ENCODE assay signal across 26 mouse cellular contexts in the genomic region with DNA sequence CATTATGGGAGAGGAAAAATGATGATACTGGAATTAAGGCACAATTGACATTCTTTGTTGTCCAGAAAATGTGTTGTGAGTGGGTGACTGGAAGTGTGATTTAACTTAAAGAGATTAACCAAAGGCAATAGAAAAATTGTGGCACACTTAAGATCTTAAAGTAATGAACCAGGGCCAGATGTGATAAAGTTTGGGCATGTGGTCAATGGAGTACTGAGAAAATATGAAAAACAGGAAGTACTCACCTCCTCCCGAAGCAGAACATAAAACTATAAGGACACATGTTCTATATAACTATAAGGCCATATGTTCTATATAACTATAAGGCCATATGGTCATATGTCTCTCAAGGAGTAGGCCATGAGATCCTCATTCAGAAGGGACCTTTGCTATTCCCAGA.
DNase-seq lines count a peak whose midpoint lies in the region; ATAC-seq and TF ChIP-seq lines count a peak whose summit lies in the region.
"Had no signal": no experiment of that assay in that cellular context is flagged by ENCODE, and none has a peak within 500 bp of the region (broad histone marks: within the 10 kb centered on the region; RNA-seq: fewer than 3 reads in every experiment).

No protein-coding gene starts in this region.

- H3K4me2 ChIP-seq in liver, embryonic 12.5 days, result no peak overlapping the region
- H3K4me2 ChIP-seq: embryonic facial prominence, embryonic 13.5 days; embryonic facial prominence, embryonic 15.5 days; forebrain, embryonic 12.5 days had no signal

- H3K4me3 ChIP-seq in G1E (ENCODE audit: low read depth, low read length), result no peak overlapping the region
- no peak overlapping the region for H3K4me3 ChIP-seq in liver, embryonic 12.5 days
- H3K4me3 ChIP-seq: embryonic facial prominence, embryonic 13.5 days; embryonic facial prominence, embryonic 15.5 days; erythroblast, embryonic 14.5 days; forebrain, embryonic 10.5 days; forebrain, embryonic 12.5 days had no signal

- DNase-seq in G1E (ENCODE audit: low spot score), result peak; percentile 3
- DNase-seq in MEL-GATA-1-ER (ENCODE audit: extremely low read depth, low read depth), result peak; percentile 44
- no peak for DNase-seq in heart, adult 18-20 months
- DNase-seq: adrenal gland, adult 2 months; adrenal gland, postnatal 10 days; adrenal gland, postnatal 25 days; B cell, adult 2 months; cerebellum, adult 11-12 months; cerebellum, adult 2 months; cerebellum, adult 9-10 months; cerebellum, postnatal 10 days; cerebellum, postnatal 25 days; embryo, embryonic 11 days had no signal

- peaks cover 17% of the 10 kb centered on the region for H3K4me1 ChIP-seq in G1E (ENCODE audit: insufficient read depth, low read depth, low read length)
- H3K4me1 ChIP-seq in liver, embryonic 12.5 days, result no peaks in the 10 kb centered on the region
- H3K4me1 ChIP-seq: embryonic facial prominence, embryonic 13.5 days; embryonic facial prominence, embryonic 15.5 days; forebrain, embryonic 10.5 days; forebrain, embryonic 12.5 days had no signal

- no peak for TF ChIP-seq CTCF in G1E (IDR thresholded peaks at IDR 0.05; ENCODE audit: low read depth, low read length)

- H3K27me3 ChIP-seq in G1E (ENCODE audit: insufficient read depth, low read length), result no peaks in the 10 kb centered on the region
- no peaks in the 10 kb centered on the region for H3K27me3 ChIP-seq in liver, embryonic 12.5 days (replicated peaks)
- H3K27me3 ChIP-seq: CH12.LX; embryonic facial prominence, embryonic 13.5 days; embryonic facial prominence, embryonic 15.5 days; forebrain, embryonic 12.5 days had no signal

- H3K9me3 ChIP-seq in G1E (replicated peaks), result no peaks in the 10 kb centered on the region
- no peaks in the 10 kb centered on the region for H3K9me3 ChIP-seq in liver, embryonic 12.5 days (replicated peaks)
- H3K9me3 ChIP-seq: embryonic facial prominence, embryonic 13.5 days; embryonic facial prominence, embryonic 15.5 days; forebrain, embryonic 10.5 days; forebrain, embryonic 12.5 days had no signal

- H3K9ac ChIP-seq in liver, embryonic 12.5 days, result no peak overlapping the region
- H3K9ac ChIP-seq: embryonic facial prominence, embryonic 13.5 days; embryonic facial prominence, embryonic 15.5 days; forebrain, embryonic 12.5 days had no signal

- 18% methylated on average over 1 of the region's 1 CpGs for WGBS in liver, embryonic 12.5 days (ENCODE audit: insufficient replicate concordance)

- no peaks in the 10 kb centered on the region for H3K36me3 ChIP-seq in G1E (replicated peaks)
- no peaks in the 10 kb centered on the region for H3K36me3 ChIP-seq in liver, embryonic 12.5 days
- H3K36me3 ChIP-seq: embryonic facial prominence, embryonic 13.5 days; embryonic facial prominence, embryonic 15.5 days; forebrain, embryonic 10.5 days; forebrain, embryonic 12.5 days had no signal

- peak; percentile 46; the same call in 1 of the 2 replicates for ATAC-seq in G1E (ENCODE audit: extremely low read depth, insufficient number of reproducible peaks, low FRiP score, poor library complexity, severe bottlenecking)
- peak; percentile 53 for ATAC-seq in granulocyte monocyte progenitor cell, adult 5-6 weeks (replicated peaks; ENCODE audit: poor library complexity, severe bottlenecking)
- ATAC-seq in megakaryocyte progenitor cell, adult 5-6 weeks (replicated peaks; ENCODE audit: poor library complexity), result peak; percentile 36
- no peak for ATAC-seq in cerebellum, adult (ENCODE audit: insufficient number of reproducible peaks, low FRiP score, low TSS enrichment)
- ATAC-seq in liver, embryonic 12.5 days, result no peak
- ATAC-seq: CD4-positive, CD25-positive, alpha-beta regulatory T cell, adult 4 months; forebrain, embryonic 14.5 days; forebrain, embryonic 16.5 days had no signal

- no peak overlapping the region for H3K27ac ChIP-seq in liver, embryonic 12.5 days
- H3K27ac ChIP-seq: embryonic facial prominence, embryonic 13.5 days; embryonic facial prominence, embryonic 15.5 days; forebrain, embryonic 10.5 days; forebrain, embryonic 12.5 days had no signal

Comparison
In these comparisons a context has a peak if more than half of its experiments do, and no peak if none do; other contexts are left out.
1. ATAC-seq: peak in G1E (single experiment), granulocyte monocyte progenitor cell, adult 5-6 weeks (single experiment) and megakaryocyte progenitor cell, adult 5-6 weeks (single experiment); none in cerebellum, adult (single experiment) and liver, embryonic 12.5 days (single experiment).
2. DNase-seq: peak in G1E (single experiment) and MEL-GATA-1-ER (single experiment); none in heart, adult 18-20 months (0 of 2).